Mouse (Mus musculus): Measurements from ENCODE around the gene Tmem174. TPM values are rescaled to one million over a fixed set of nuclear protein-coding genes. Genes with fewer than 3 reads are reported as not detected.

Tmem174 gene
- total RNA-seq (2012; rRNA removed) = not detected in 2 replicates

GRCm38 (mm10) chr13:98637145-98637544 lies at the start of gene Tmem174:
Gene Tmem174 (minus strand): TSS chr13:98637410.
- Histone ChIP-seq H3K27ac (ENCODE audit: insufficient read depth, low read depth, low read length, poor library complexity, severe bottlenecking) (no peak within 1 kb of the TSS; the same call in 1 of the 2 replicates), H3K9ac (ENCODE audit: insufficient read depth, low read depth, low read length, poor library complexity, severe bottlenecking) (no peak within 1 kb of the TSS), H3K36me3 (ENCODE audit: control insufficient read depth, insufficient read depth, low read length, poor library complexity, severe bottlenecking) (no peaks in the 10 kb centered on the region), H3K4me3 (ENCODE audit: insufficient read depth in 1 of 2, low read depth in 1 of 2, low read length in 2 of 2, poor library complexity in 1 of 2, severe bottlenecking in 1 of 2) (peak within 1 kb of the TSS in 1 of 2 experiments; percentile 33; a peak in 1 of 4 replicates), H3K4me1 (ENCODE audit: control insufficient read depth in 2 of 2, insufficient read depth in 2 of 2, low read length in 2 of 2, poor library complexity in 1 of 2) (no peaks in the 10 kb centered on the region), H3K9me3 (ENCODE audit: control insufficient read depth, insufficient read depth, low read depth, low read length) (no peaks in the 10 kb centered on the region)
- in situ Hi-C loops (cut with MboI; ENCODE audit: low sequenced_read_pairs in 2 of 2, unreplicated experiment in 2 of 2) = no loop called here
- DNase-seq (ENCODE audit: low read depth, low spot score) = no peak
- no peak for TF ChIP-seq CHD2 (IDR thresholded peaks at IDR 0.05; ENCODE audit: low read depth, low read length)
- no peak for TF ChIP-seq ZNF384 (IDR thresholded peaks at IDR 0.05; ENCODE audit: low read depth, low read length)
- no peak for TF ChIP-seq ZC3H11A (IDR thresholded peaks at IDR 0.05; ENCODE audit: borderline replicate concordance, low read depth, low read length)
- no peak for TF ChIP-seq HCFC1 (IDR thresholded peaks at IDR 0.05; ENCODE audit: borderline replicate concordance, insufficient read depth, low read length)
- TF ChIP-seq MAFK (IDR thresholded peaks at IDR 0.05; ENCODE audit: insufficient read depth, low read depth, low read length) = no peak

DNA sequence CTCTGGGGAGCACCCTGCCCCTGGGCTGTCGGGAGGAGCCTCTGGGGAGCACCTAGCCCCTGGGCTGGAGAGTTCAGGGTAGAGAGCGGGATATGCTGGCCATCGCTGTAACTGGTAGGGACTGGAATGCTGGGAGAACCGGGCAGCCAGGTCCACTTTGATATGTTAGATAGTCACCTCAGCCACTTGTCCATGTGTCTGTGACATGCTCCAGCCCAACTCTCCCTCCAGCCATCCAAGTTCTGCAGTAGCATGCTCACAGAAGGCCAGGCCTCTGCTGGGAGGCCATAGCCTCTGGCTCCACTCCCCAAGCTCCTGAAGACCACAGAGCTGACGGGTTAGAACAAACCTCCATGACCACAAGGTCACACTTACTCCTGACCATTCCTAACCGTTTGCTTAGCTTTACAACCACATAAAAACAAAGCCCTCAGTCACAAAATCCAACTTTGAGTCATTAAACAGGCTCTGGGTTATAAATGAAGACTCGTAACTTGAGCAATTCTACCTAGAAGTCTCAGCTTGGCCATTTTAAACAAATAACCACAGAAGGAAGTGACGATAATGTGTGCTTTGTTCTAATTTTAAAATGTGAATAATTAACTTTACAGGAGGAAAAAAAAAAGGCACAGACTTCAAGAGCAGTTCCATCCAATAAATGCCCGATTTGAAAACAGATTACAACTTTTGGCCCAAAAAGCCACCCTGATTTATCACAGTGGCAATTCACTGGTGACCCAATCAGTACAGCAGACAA lies 47.1 kb upstream of the Tmem174 start:
- Histone ChIP-seq H3K36me3 (ENCODE audit: control insufficient read depth, insufficient read depth, low read length, poor library complexity, severe bottlenecking) (no peaks in the 10 kb centered on the region), H3K9ac (ENCODE audit: insufficient read depth, low read depth, low read length, poor library complexity, severe bottlenecking) (no peak overlapping the region), H3K9me3 (ENCODE audit: control insufficient read depth, insufficient read depth, low read depth, low read length) (no peaks in the 10 kb centered on the region), H3K4me1 (ENCODE audit: control insufficient read depth in 2 of 2, insufficient read depth in 2 of 2, low read length in 2 of 2, poor library complexity in 1 of 2) (no peaks in the 10 kb centered on the region), H3K27ac (ENCODE audit: insufficient read depth, low read depth, low read length, poor library complexity, severe bottlenecking) (no peak overlapping the region), H3K4me3 (ENCODE audit: insufficient read depth in 1 of 2, low read depth in 1 of 2, low read length in 2 of 2, poor library complexity in 1 of 2, severe bottlenecking in 1 of 2) (no peak overlapping the region)
- TF ChIP-seq ZC3H11A (IDR thresholded peaks at IDR 0.05; ENCODE audit: borderline replicate concordance, low read depth, low read length) (no peak), MAFK (IDR thresholded peaks at IDR 0.05; ENCODE audit: insufficient read depth, low read depth, low read length) (no peak), HCFC1 (IDR thresholded peaks at IDR 0.05; ENCODE audit: borderline replicate concordance, insufficient read depth, low read length) (no peak), ZNF384 (IDR thresholded peaks at IDR 0.05; ENCODE audit: low read depth, low read length) (no peak), CHD2 (IDR thresholded peaks at IDR 0.05; ENCODE audit: low read depth, low read length) (no peak)
- in situ Hi-C loops (cut with MboI; ENCODE audit: low sequenced_read_pairs in 2 of 2, unreplicated experiment in 2 of 2) = no loop called here
- DNase-seq (ENCODE audit: low read depth, low spot score) = no peak

DNA sequence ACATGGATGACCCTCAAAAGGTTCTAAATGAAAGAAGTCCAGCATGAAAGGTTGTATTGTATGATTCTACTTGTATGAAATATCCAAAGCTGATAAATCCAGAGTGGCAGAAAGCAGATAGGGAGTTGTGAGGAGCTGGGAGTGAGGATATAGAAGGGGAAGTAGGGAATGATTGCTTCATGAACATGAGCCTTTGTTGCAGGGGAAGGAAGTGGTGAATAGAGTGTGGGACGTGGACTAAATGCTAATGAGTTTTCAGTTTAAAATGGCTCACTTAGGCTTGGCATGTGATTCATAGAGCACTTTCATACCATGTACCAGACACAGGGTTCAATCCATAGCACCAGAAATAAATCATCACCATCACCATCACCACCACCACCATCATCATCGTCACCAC lies 46.2 kb upstream of the Tmem174 start:
- TF ChIP-seq ZC3H11A (IDR thresholded peaks at IDR 0.05; ENCODE audit: borderline replicate concordance, low read depth, low read length) (no peak), ZNF384 (IDR thresholded peaks at IDR 0.05; ENCODE audit: low read depth, low read length) (no peak), HCFC1 (IDR thresholded peaks at IDR 0.05; ENCODE audit: borderline replicate concordance, insufficient read depth, low read length) (no peak), MAFK (IDR thresholded peaks at IDR 0.05; ENCODE audit: insufficient read depth, low read depth, low read length) (no peak), CHD2 (IDR thresholded peaks at IDR 0.05; ENCODE audit: low read depth, low read length) (no peak)
- Histone ChIP-seq H3K9me3 (ENCODE audit: control insufficient read depth, insufficient read depth, low read depth, low read length) (no peaks in the 10 kb centered on the region), H3K36me3 (ENCODE audit: control insufficient read depth, insufficient read depth, low read length, poor library complexity, severe bottlenecking) (no peaks in the 10 kb centered on the region), H3K4me1 (ENCODE audit: control insufficient read depth in 2 of 2, insufficient read depth in 2 of 2, low read length in 2 of 2, poor library complexity in 1 of 2) (no peaks in the 10 kb centered on the region), H3K27ac (ENCODE audit: insufficient read depth, low read depth, low read length, poor library complexity, severe bottlenecking) (no peak overlapping the region), H3K4me3 (ENCODE audit: insufficient read depth in 1 of 2, low read depth in 1 of 2, low read length in 2 of 2, poor library complexity in 1 of 2, severe bottlenecking in 1 of 2) (no peak overlapping the region), H3K9ac (ENCODE audit: insufficient read depth, low read depth, low read length, poor library complexity, severe bottlenecking) (no peak overlapping the region)
- in situ Hi-C loops (cut with MboI; ENCODE audit: low sequenced_read_pairs in 2 of 2, unreplicated experiment in 2 of 2) = no loop called here
- no peak for DNase-seq (ENCODE audit: low read depth, low spot score)

GRCm38 (mm10) chr13:98680470-98681060 lies 43.4 kb upstream of the Tmem174 start:
- no peaks in the 10 kb centered on the region for H3K4me1 ChIP-seq (ENCODE audit: control insufficient read depth in 2 of 2, insufficient read depth in 2 of 2, low read length in 2 of 2, poor library complexity in 1 of 2)
- DNase-seq (ENCODE audit: low read depth, low spot score) = no peak
- H3K36me3 ChIP-seq (ENCODE audit: control insufficient read depth, insufficient read depth, low read length, poor library complexity, severe bottlenecking) = no peaks in the 10 kb centered on the region
- TF ChIP-seq MAFK (IDR thresholded peaks at IDR 0.05; ENCODE audit: insufficient read depth, low read depth, low read length) = no peak
- no peak for TF ChIP-seq ZNF384 (IDR thresholded peaks at IDR 0.05; ENCODE audit: low read depth, low read length)
- no peak for TF ChIP-seq CHD2 (IDR thresholded peaks at IDR 0.05; ENCODE audit: low read depth, low read length)
- no peak for TF ChIP-seq HCFC1 (IDR thresholded peaks at IDR 0.05; ENCODE audit: borderline replicate concordance, insufficient read depth, low read length)
- TF ChIP-seq ZC3H11A (IDR thresholded peaks at IDR 0.05; ENCODE audit: borderline replicate concordance, low read depth, low read length) = no peak
- H3K4me3 ChIP-seq (ENCODE audit: insufficient read depth in 1 of 2, low read depth in 1 of 2, low read length in 2 of 2, poor library complexity in 1 of 2, severe bottlenecking in 1 of 2) = no peak overlapping the region
- in situ Hi-C loops (cut with MboI; ENCODE audit: low sequenced_read_pairs in 2 of 2, unreplicated experiment in 2 of 2) = no loop called here
- H3K9ac ChIP-seq (ENCODE audit: insufficient read depth, low read depth, low read length, poor library complexity, severe bottlenecking) = no peak overlapping the region
- no peak overlapping the region for H3K27ac ChIP-seq (ENCODE audit: insufficient read depth, low read depth, low read length, poor library complexity, severe bottlenecking)
- no peaks in the 10 kb centered on the region for H3K9me3 ChIP-seq (ENCODE audit: control insufficient read depth, insufficient read depth, low read depth, low read length)
